Mouse (Mus musculus) bone marrow macrophage, adult 2 months (primary cell): Measurements from ENCODE around the gene Rpl31.

ENCODE experiments used
- CTCF ChIP-seq: IDR thresholded peaks from 2 replicates; pipeline ENCODE4 v1.5.1; 2012; ENCODE audit warnings: low read depth, mild to moderate bottlenecking, low read length, moderate library complexity
- POLR2A ChIP-seq: IDR thresholded peaks from 2 replicates; pipeline ENCODE4 v1.6.1; 2012; ENCODE audit warnings: mild to moderate bottlenecking, low read depth, low read length, borderline replicate concordance

GRCm38 (mm10) chr1:39393217-39393867 lies 25.7 kb downstream of the Rpl31 start:
- no peak for TF ChIP-seq CTCF
- TF ChIP-seq POLR2A = no peak
